Mouse (Mus musculus): ENCODE data around the gene Raph1.

DNA sequence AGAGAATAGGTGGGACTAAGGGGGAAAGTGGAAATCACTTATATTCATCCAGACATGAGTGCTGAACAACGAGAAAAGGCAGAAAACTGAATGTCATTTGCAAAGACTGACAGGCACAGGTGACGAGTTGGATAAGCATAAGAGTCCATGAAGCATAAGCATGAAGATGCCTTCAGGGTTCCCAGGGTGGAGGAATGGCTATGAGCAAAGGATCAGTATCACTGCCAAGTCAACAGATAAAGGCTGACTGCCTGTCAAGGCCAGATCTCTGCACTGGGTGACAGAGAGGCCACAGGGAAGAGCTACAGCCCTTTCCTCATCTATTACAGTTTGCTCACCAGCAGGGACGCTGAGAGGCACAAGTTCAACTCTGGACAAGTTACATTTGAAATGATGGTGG lies 5.8 kb upstream of the Raph1 start:
- TF ChIP-seq CTCF (IDR thresholded peaks at IDR 0.05) (no peak), POLR2A (IDR thresholded peaks at IDR 0.05; ENCODE audit: insufficient read depth, low read depth, low read length) (no peak)
